In genomic region chr14:55064481-55065370, GRCm38 (mm10) we compare ENCODE assay signal across 15 mouse cellular contexts. TPM values are rescaled to one million over a fixed set of nuclear protein-coding genes. Genes with fewer than 3 reads are reported as not detected.
DNase-seq lines count a peak whose midpoint lies in the region; ATAC-seq and TF ChIP-seq lines count a peak whose summit lies in the region.
"Had no signal": no experiment of that assay in that cellular context is flagged by ENCODE, and none has a peak within 500 bp of the region (broad histone marks: within the 10 kb centered on the region; RNA-seq: fewer than 3 reads in every experiment).

No protein-coding gene starts in this region.

- H3K9me3 ChIP-seq in heart, embryonic 10.5 days, result no peaks in the 10 kb centered on the region
- no peaks in the 10 kb centered on the region for H3K9me3 ChIP-seq in hindbrain, embryonic 12.5 days (replicated peaks)
- H3K9me3 ChIP-seq: embryonic facial prominence, embryonic 10.5 days; kidney, embryonic 15.5 days; limb, embryonic 13.5 days; midbrain, embryonic 15.5 days; neural tube, embryonic 12.5 days had no signal

- DNase-seq in heart, adult 11 months, result peak; percentile 81
- no peak for DNase-seq in heart, embryonic 10.5 days (ENCODE audit: low spot score)
- no peak for DNase-seq in testis, postnatal 10 days (ENCODE audit: low spot score)
- DNase-seq in cerebellum, postnatal 36 days, result peak; percentile 62 to 64
- no peak for DNase-seq in embryo, embryonic 9.5 days (ENCODE audit: extremely low spot score)
- DNase-seq: gastrocnemius, postnatal 36 days; lung, postnatal 36 days; thymus, adult 18-20 months had no signal

- 58% methylated on average over 34 of the region's 35 CpGs for WGBS in heart, embryonic 10.5 days
- WGBS in hindbrain, embryonic 12.5 days, result 74% methylated on average over 35 of the region's 35 CpGs

- TF ChIP-seq CTCF in testis, adult 2 months (IDR thresholded peaks at IDR 0.05; ENCODE audit: control insufficient read depth, insufficient read depth, insufficient replicate concordance, low read depth, low read length), result no peak

- H3K36me3 ChIP-seq in heart, embryonic 10.5 days, result peaks cover 41% of the 10 kb centered on the region
- no peaks in the 10 kb centered on the region for H3K36me3 ChIP-seq in testis, adult 2 months (ENCODE audit: control insufficient read depth, insufficient read depth, low read length)
- H3K36me3 ChIP-seq in hindbrain, embryonic 12.5 days, result peaks cover 76% of the 10 kb centered on the region

- H3K4me3 ChIP-seq in heart, embryonic 10.5 days, result no peak overlapping the region
- peak overlapping the region; percentile 30 for H3K4me3 ChIP-seq in testis, adult 2 months (ENCODE audit: control insufficient read depth, low read depth, low read length)
- no peak overlapping the region for H3K4me3 ChIP-seq in hindbrain, embryonic 12.5 days
- H3K4me3 ChIP-seq: embryonic facial prominence, embryonic 10.5 days; kidney, embryonic 15.5 days; limb, embryonic 13.5 days; midbrain, embryonic 15.5 days; neural tube, embryonic 12.5 days had no signal

- no peak overlapping the region for H3K27ac ChIP-seq in heart, embryonic 10.5 days
- H3K27ac ChIP-seq in testis, adult 2 months (ENCODE audit: control insufficient read depth, insufficient read depth, low read depth, low read length), result no peak overlapping the region
- no peak overlapping the region for H3K27ac ChIP-seq in hindbrain, embryonic 12.5 days
- H3K27ac ChIP-seq: embryonic facial prominence, embryonic 10.5 days; kidney, embryonic 15.5 days; limb, embryonic 13.5 days; midbrain, embryonic 15.5 days; neural tube, embryonic 12.5 days had no signal

- ATAC-seq in hindbrain, embryonic 12.5 days (ENCODE audit: low FRiP score), result no peak
- ATAC-seq: midbrain, embryonic 15.5 days had no signal

- no peak for TF ChIP-seq POLR2A in testis, adult 2 months (IDR thresholded peaks at IDR 0.05; ENCODE audit: control insufficient read depth, low read depth, low read length)

- H3K9ac ChIP-seq in hindbrain, embryonic 12.5 days, result no peak overlapping the region
- H3K9ac ChIP-seq: kidney, embryonic 15.5 days; limb, embryonic 13.5 days; midbrain, embryonic 15.5 days; neural tube, embryonic 12.5 days had no signal

- peaks cover 48% of the 10 kb centered on the region for H3K27me3 ChIP-seq in heart, embryonic 10.5 days (ENCODE audit: insufficient read depth, poor library complexity, severe bottlenecking)
- H3K27me3 ChIP-seq in testis, adult 2 months (ENCODE audit: control insufficient read depth, insufficient read depth, low read length), result no peaks in the 10 kb centered on the region
- H3K27me3 ChIP-seq in hindbrain, embryonic 12.5 days, result no peaks in the 10 kb centered on the region
- H3K27me3 ChIP-seq: kidney, embryonic 15.5 days; limb, embryonic 13.5 days; midbrain, embryonic 15.5 days; neural tube, embryonic 12.5 days had no signal

- H3K4me1 ChIP-seq in heart, embryonic 10.5 days, result peaks cover 29% of the 10 kb centered on the region
- H3K4me1 ChIP-seq in testis, adult 2 months (ENCODE audit: control insufficient read depth, insufficient read depth, low read length), result peaks cover 10% of the 10 kb centered on the region
- peaks cover 23% of the 10 kb centered on the region for H3K4me1 ChIP-seq in hindbrain, embryonic 12.5 days

- H3K4me2 ChIP-seq in hindbrain, embryonic 12.5 days (replicated peaks), result no peak overlapping the region
- H3K4me2 ChIP-seq: kidney, embryonic 15.5 days; limb, embryonic 13.5 days; midbrain, embryonic 15.5 days; neural tube, embryonic 12.5 days had no signal

RNA-seq across cellular contexts. Expression of gene Zfhx2, which starts 27.4 kb away (rescaled TPM):
- 3.8 and 4.2 TPM in 2 replicates for polyA plus RNA-seq in heart, embryonic 10.5 days (2016; fragmentation: Nextera tagmentation; extraction: Ambion mirVana)
- 3.8 and 4.4 TPM in 2 replicates for polyA plus RNA-seq in testis, adult 2 months (2012; rRNA removed)
- polyA plus RNA-seq in hindbrain, embryonic 12.5 days (2016; fragmentation: Nextera tagmentation; extraction: Ambion mirVana), result 30.9 and 33.1 TPM in 2 replicates

RNA-seq across cellular contexts. Expression of gene Thtpa, which starts 29.9 kb away (rescaled TPM):
- 16.1 and 16.4 TPM in 2 replicates for polyA plus RNA-seq in heart, embryonic 10.5 days (2016; fragmentation: Nextera tagmentation; extraction: Ambion mirVana)
- 4.6 and 4.9 TPM in 2 replicates for polyA plus RNA-seq in testis, adult 2 months (2012; rRNA removed)
- 27.3 and 27.7 TPM in 2 replicates for polyA plus RNA-seq in hindbrain, embryonic 12.5 days (2016; fragmentation: Nextera tagmentation; extraction: Ambion mirVana)

RNA-seq across cellular contexts. Expression of gene Ap1g2, which starts 41.7 kb away (rescaled TPM):
- polyA plus RNA-seq in heart, embryonic 10.5 days (2016; fragmentation: Nextera tagmentation; extraction: Ambion mirVana), result 15.6 and 18.9 TPM in 2 replicates
- polyA plus RNA-seq in testis, adult 2 months (2012; rRNA removed), result 3.0 and 4.0 TPM in 2 replicates
- 9.4 and 10.1 TPM in 2 replicates for polyA plus RNA-seq in hindbrain, embryonic 12.5 days (2016; fragmentation: Nextera tagmentation; extraction: Ambion mirVana)

RNA-seq across cellular contexts. Expression of gene Ngdn, which starts 49.5 kb away (rescaled TPM):
- polyA plus RNA-seq in heart, embryonic 10.5 days (2016; fragmentation: Nextera tagmentation; extraction: Ambion mirVana), result 73.7 and 88.8 TPM in 2 replicates
- 10.6 and 13.1 TPM in 2 replicates for polyA plus RNA-seq in testis, adult 2 months (2012; rRNA removed)
- 63.2 and 63.4 TPM in 2 replicates for polyA plus RNA-seq in hindbrain, embryonic 12.5 days (2016; fragmentation: Nextera tagmentation; extraction: Ambion mirVana)

RNA-seq across cellular contexts. Expression of gene Jph4, which starts 52.0 kb away (rescaled TPM):
- 0.06 and 0.18 TPM in 2 replicates for polyA plus RNA-seq in heart, embryonic 10.5 days (2016; fragmentation: Nextera tagmentation; extraction: Ambion mirVana)
- polyA plus RNA-seq in testis, adult 2 months (2012; rRNA removed), result 6.6 and 7.4 TPM in 2 replicates
- 10.5 and 11.5 TPM in 2 replicates for polyA plus RNA-seq in hindbrain, embryonic 12.5 days (2016; fragmentation: Nextera tagmentation; extraction: Ambion mirVana)

Comparison
In these comparisons a context has a peak if more than half of its experiments do, and no peak if none do; other contexts are left out.
1. DNase-seq: peak in heart, adult 11 months (single experiment) and cerebellum, postnatal 36 days (2 of 2); none in heart, embryonic 10.5 days (single experiment), testis, postnatal 10 days (single experiment) and embryo, embryonic 9.5 days (single experiment).